Mouse (Mus musculus) heart, embryonic 11.5 days (tissue): ENCODE measurements at regions not wholly inside any gene's neighbourhood (a gene's known extent, or its start where the extent isn't known, plus 50 kb on each side); places are given as distances from the start of the nearest gene placed in this dataset.

Source experiments
- ATAC-seq: fragments of 200-750 bp; cut with Nextera tagmentation; replicated peaks from 2 replicates; pipeline ENCODE4 v1.8.0; 2017; ENCODE audit warnings: moderate library complexity; ENCODE audit not compliant: insufficient number of reproducible peaks, low FRiP score, low TSS enrichment
- H3K27ac ChIP-seq: fragments of 300-500 bp; sonication (generic); 2 replicates; pipeline ENCODE4 v1.5.1; 2014; ENCODE audit warnings: mild to moderate bottlenecking, low read depth, low read length
- H3K27me3 ChIP-seq: fragments of 300-500 bp; sonication (generic); 2 replicates; pipeline ENCODE4 v1.6.1; 2014; ENCODE audit warnings: mild to moderate bottlenecking, low read length, mixed read lengths; ENCODE audit not compliant: control insufficient read depth, insufficient read depth
- H3K36me3 ChIP-seq: fragments of 300-500 bp; sonication (generic); 2 replicates; pipeline ENCODE4 v1.6.1; 2014; ENCODE audit warnings: mild to moderate bottlenecking, low read length, moderate library complexity, mixed read lengths; ENCODE audit not compliant: control insufficient read depth, insufficient read depth
- H3K4me1 ChIP-seq: fragments of 300-500 bp; sonication (generic); 2 replicates; pipeline ENCODE4 v1.6.1; 2014; ENCODE audit warnings: low read length; ENCODE audit not compliant: control insufficient read depth, insufficient read depth
- H3K4me2 ChIP-seq: fragments of 300-500 bp; sonication (generic); 2 replicates; pipeline ENCODE4 v1.6.1; 2014; ENCODE audit warnings: mild to moderate bottlenecking, moderate library complexity
- H3K4me3 ChIP-seq: fragments of 300-500 bp; sonication (generic); 2 replicates; pipeline ENCODE4 v1.5.1; 2014; ENCODE audit warnings: low read depth, low read length
- H3K9ac ChIP-seq: fragments of 300-500 bp; sonication (generic); 2 replicates; pipeline ENCODE4 v1.6.1; 2014; ENCODE audit warnings: mild to moderate bottlenecking, low read depth, low read length, moderate library complexity
- H3K9me3 ChIP-seq: fragments of 300-500 bp; sonication (generic); replicated peaks from 2 replicates; pipeline ENCODE4 v1.6.1; 2016; ENCODE audit warnings: low read length; ENCODE audit not compliant: control insufficient read depth
- WGBS: fragments of 180-500 bp; shearing (Covaris S2); extraction: QIAGEN DNeasy Blood & Tissue Kit; methylation state at CpG from one replicate; pipeline ENCODE4 v1.1.7; 2014; ENCODE audit not compliant: insufficient replicate concordance; 5-methylcytosine and 5-hydroxymethylcytosine counted together

- Histone ChIP-seq H3K9ac (0 out of 2 replicates have a peak overlapping the region, but pooled peaks have one; percentile 16), H3K27ac (0 out of 2 replicates have a peak overlapping the region, but pooled peaks have one; percentile 37), H3K4me1 (peaks cover 20% of the 10 kb centered on the region), H3K27me3 (no peaks in the 10 kb centered on the region), H3K4me3 (no peak overlapping the region), H3K36me3 (no peaks in the 10 kb centered on the region), H3K9me3 (no peaks in the 10 kb centered on the region), H3K4me2 (no peak overlapping the region)
- 50% methylated on average over 6 of the region's 6 CpGs for WGBS
- no peak for ATAC-seq
Measured at GRCm38 (mm10) chr14:67133221-67133620, 1124.2 kb upstream of the Gulo start.

- WGBS, result 83% methylated on average over 7 of the region's 7 CpGs
- no peaks in the 10 kb centered on the region for H3K36me3 ChIP-seq
- H3K9ac ChIP-seq, result no peak overlapping the region
- H3K4me2 ChIP-seq, result no peak overlapping the region
- H3K27me3 ChIP-seq, result no peaks in the 10 kb centered on the region
- no peak for ATAC-seq
- no peak overlapping the region for H3K4me3 ChIP-seq
- no peaks in the 10 kb centered on the region for H3K9me3 ChIP-seq
- no peaks in the 10 kb centered on the region for H3K4me1 ChIP-seq
- H3K27ac ChIP-seq, result no peak overlapping the region
Measured at GRCm38 (mm10) chr14:67127118-67127517, 1118.1 kb upstream of the Gulo start.

- Histone ChIP-seq H3K4me2 (no peak overlapping the region), H3K9me3 (no peaks in the 10 kb centered on the region), H3K27ac (no peak overlapping the region), H3K4me1 (no peaks in the 10 kb centered on the region), H3K36me3 (no peaks in the 10 kb centered on the region), H3K4me3 (no peak overlapping the region), H3K9ac (no peak overlapping the region), H3K27me3 (no peaks in the 10 kb centered on the region)
- ATAC-seq, result no peak
- WGBS, result 62% methylated on average over 6 of the region's 6 CpGs
Measured at GRCm38 (mm10) chr14:67126254-67126653, 1117.2 kb upstream of the Gulo start.

- Histone ChIP-seq H3K27me3 (no peaks in the 10 kb centered on the region), H3K4me1 (no peaks in the 10 kb centered on the region), H3K36me3 (no peaks in the 10 kb centered on the region), H3K4me3 (no peak overlapping the region), H3K9me3 (no peaks in the 10 kb centered on the region), H3K27ac (no peak overlapping the region), H3K4me2 (no peak overlapping the region), H3K9ac (no peak overlapping the region)
- ATAC-seq, result no peak
- 76% methylated on average over 7 of the region's 7 CpGs for WGBS
Measured at GRCm38 (mm10) chr14:67123300-67123699, 1114.3 kb upstream of the Gulo start.
